Mouse (Mus musculus) yolk sac, embryonic 10.5 days (tissue): ENCODE results near the gene Pip5k1b.

Source experiments
- DNase-seq: peaks from one replicate; pipeline ENCODE4 v3.0.0-alpha.2; 2017; ENCODE audit warnings: low spot score

Pip5k1b gene

DNA sequence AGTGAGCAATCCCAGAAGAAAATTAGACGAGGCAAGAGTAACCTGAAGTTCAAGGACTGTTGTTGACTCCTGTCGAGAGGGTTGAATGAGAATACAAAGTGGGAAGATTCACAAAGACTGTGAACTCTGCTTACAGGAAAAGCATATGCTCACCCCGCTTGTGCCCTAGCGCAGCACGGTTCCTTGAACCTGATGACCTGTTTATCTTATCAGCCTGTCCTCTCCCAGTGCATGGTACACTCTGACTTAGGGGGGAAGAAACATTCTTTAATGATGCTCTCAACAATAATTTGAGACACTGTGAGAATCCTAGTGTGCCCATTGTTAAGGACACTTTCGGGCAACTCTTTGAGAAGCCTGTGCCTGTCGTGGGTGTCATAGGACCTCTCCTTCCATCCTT, 38.6 kb downstream of the Pip5k1b start:
- DNase-seq, result peak; percentile 26

DNA sequence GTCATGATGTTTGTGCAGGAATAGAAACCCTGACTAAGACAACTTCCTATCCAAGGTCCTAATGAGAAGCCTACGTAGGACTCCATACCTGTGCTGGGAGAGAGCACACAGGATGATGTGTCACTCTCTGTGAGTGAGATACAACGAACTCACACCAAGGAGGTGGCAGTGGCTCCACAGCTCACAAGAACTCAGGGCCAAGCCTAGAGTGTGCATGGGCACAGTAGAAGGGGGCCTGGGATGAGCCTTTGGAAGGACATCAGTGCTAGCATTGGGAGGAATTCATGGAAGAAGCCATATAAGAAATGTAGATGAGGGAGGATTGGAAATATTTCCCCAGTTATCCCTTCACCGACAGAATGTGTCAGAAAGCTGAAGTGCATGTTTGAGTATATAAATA, 39.7 kb downstream of the Pip5k1b start:
- DNase-seq, result no peak

DNA sequence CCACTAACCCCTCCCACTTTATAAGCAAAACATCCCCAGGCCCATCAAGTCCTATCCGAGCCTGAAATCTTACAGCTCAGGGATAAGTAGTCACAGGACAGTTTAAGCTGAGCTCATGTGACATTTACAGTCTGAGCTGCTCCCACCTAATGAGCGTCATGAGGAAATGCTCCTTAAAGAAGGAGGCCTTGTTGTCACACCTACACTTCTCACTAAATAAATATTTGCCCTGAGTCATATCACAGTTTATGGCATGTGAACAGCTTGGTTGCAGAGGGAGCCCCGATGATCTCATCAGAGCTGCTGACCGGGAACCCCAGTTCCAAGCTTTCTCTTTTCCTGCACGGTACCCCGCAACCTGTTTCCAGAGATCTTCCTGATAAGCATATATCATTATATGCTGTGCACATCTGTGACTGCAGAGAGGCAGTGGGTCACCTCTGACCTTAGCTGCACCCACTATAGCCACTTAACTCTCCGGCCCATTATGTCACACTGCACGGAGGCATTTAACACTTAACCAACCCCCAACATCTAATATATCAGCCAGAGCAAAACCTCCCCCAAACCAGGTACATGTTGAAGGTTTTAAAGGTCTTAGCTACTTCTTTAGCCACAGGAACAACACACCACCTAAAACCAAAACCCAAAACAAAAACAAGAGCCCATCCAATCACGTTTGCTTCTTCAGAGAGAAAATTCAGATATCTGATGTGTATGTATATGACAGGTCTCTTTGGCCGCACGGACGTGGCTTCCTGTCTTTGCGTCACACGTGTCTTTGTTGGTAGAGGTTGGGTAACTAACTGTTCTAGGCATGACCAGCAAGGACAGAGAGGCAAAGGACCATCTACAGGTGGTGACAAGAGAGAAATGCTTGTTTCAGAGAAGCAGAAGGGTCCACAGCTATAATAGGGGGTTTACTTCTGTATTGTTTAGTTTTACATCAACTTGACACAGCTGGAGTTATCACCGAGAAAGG, 40.7 kb downstream of the Pip5k1b start:
- DNase-seq, result no peak

DNA sequence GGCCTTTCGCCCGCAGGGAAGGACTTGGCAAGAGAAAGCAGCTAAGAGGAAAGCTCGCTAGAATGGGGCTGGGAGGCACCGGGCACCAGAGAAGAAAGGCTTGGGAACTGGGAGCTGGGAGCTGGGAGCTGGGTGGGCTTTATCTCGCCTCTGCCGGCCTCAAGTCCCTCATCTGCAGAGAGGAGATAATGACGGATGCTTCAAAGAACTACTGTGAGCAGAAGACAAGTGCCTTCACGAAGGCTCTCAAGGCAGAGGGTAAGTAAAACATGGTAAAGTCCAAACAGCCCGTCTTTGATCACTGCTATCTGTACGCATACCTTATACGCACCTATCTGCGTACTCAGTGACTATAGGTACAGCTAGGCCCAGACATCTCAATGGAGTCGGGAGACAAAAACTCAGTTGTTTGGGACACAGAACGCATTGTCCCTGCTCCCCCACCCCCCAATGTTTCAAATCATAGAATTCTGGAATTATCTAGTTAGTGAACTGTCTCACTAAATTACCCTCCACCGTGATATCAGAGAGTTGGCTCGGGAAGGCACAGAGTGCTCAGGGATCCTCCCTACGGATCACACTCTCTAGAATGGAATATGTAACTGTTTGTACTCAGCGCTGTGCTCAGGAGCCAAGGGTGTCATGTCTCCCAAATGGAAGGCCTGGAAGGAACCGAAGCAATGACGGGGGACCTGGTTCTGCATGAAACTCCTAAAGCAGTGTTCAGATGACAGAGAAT, 42.4 kb downstream of the Pip5k1b start:
- DNase-seq, result peak; percentile 53

DNA sequence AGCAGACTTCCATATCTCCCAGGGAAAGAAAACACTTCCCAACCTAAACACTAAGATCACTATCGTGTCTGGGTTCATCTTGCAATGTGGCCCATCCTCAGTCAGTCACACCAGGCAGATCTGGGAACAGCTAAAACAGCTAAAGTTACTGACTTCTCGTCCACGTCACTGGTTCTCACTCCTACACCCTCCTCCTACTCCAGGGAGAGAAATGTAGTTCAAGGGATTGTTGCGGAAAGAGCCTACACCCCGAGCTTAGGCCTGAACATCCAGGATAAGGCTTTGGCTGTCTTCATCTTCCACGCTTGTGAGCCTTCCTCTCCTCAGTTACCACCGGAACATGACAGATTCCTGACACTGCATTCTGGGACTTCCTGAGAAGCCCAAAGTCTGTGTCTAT, 43.7 kb downstream of the Pip5k1b start:
- no peak for DNase-seq

DNA sequence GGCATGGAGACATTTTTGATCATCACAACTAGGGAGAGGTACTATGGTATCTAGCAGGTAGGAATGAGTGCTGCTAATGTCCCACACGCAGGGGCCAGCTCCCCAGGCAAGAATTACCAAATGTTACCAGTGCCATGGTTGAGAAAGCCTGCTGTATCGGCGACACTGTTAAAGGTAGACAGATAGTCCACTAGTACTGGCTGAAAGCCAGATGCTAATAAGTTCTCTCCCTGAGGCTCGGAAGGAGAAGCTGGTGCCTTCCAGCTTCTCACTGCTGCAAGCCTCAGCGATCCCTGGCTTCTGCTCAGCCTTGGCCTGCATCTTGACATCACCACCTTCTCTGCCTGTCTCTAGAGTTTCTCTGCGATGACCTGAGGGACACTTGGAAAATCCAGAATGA, 46.3 kb downstream of the Pip5k1b start:
- no peak for DNase-seq

DNA sequence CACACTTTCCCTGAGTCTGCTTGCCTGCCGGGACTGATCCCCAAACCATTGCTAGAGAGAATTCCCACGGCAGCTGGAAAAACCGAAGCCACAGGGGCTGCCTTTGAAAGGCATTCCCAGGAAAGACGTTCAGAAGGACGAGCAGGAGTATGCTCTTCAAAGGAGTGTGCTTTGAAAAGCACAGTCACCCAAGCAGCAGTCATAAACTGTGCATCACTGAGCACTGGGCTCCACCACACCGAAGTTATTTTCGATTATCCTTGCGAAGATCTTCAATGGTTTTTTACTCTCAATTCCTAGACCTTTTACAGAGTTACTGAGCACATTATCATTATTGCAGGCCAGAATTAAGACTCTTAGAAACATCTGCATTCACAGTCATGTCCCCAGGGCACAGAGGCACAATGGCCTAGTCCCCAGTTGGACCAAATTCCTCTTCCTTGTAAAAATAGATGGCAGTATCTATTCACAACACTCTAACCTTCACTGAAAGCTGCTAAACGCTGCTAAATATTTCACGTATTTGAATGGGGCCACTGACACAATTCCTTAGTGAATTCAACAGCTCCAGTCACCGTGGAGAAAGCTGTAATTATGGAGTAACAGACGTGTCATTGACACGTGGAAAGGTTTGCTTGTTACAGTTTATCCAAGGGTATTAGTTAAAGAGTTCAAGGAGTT, 47.4 kb downstream of the Pip5k1b start:
- no peak for DNase-seq

DNA sequence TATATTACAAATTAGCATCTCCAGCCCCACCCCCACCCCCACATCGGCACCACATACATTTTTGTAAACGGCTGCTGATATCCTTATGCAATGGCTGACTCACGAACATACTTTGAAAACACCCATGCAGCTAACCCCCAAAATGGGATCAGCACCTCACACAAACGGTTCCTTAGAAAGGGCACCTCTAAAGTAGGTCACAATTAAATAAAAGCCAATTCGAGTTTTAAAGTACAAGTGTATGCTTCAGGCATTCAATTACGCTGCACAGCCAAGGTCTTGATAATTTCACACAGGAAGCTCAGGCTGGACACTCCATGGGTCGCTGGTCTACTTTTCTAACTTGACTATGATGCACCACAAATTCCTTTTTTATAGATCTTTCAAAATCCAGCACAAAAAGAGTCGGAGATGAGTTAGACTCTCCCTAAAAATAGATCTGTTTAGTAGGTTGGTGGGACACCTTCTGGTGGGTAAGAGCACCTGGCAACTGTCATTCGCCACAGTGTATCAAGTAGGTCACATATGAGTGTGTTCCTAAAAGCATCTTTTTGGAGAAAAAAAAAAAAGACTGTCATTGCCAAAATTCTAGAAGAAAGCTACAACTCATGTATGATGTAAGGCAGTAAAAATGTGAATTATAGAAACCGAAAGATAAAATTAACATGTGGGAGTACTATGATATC, 52.8 kb downstream of the Pip5k1b start:
- DNase-seq, result no peak

DNA sequence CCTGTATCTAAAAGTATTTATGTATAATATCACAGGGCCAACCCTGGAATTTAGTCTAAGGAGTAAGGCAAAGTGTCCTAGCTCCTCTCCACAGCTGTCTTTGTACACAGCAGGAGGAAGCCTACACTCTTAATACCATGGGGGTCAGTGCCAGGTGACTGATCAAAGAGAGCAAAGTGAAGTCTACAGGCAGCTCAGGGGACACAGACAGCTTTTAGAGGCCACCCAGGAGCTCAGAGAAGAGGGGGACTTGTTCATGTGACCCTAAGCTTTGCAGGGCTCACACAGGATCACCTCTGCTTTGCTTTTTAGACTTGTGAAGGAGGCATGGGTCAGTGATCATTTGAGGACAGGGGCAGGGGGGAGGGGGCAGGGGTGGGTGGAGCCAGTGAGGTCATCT, 54.1 kb downstream of the Pip5k1b start:
- no peak for DNase-seq

DNA sequence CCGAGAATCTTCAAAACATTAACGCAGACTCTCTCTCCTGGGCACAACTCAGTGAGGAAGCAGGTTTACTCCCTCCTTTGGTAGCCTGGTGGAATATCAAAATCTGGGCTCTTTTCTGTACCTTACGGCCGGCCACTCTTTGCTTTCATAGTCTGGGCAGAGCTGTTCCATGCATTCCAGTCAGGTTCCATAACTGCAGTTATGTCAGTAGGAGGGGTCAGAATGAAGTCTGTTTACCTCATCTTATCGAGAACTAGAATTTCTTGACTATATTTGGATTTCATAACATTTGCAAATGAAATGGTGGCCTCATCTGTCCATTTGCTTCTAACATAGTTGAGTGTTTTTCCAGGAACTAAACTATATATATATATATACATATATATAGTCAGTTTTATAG, 55.2 kb downstream of the Pip5k1b start:
- DNase-seq, result no peak

DNA sequence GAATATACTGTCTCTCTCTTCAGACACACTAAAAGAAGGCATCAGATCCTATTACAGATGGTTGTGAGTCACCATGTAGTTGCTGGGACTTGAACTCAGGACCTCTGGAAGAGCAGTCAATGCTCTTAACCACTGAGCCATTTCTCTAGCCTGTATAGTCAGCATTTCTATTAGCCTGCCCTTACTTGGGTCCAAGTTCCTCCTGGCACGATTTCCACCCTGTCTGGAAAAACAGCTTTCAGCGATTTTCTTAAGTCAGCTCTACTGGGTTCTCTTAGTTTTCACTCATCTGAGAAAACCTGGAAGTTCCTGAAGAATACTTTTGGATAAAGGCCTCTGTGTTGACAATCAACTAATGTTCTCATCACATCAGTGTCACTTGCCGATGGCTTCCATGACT, 56.4 kb downstream of the Pip5k1b start:
- DNase-seq, result no peak

DNA sequence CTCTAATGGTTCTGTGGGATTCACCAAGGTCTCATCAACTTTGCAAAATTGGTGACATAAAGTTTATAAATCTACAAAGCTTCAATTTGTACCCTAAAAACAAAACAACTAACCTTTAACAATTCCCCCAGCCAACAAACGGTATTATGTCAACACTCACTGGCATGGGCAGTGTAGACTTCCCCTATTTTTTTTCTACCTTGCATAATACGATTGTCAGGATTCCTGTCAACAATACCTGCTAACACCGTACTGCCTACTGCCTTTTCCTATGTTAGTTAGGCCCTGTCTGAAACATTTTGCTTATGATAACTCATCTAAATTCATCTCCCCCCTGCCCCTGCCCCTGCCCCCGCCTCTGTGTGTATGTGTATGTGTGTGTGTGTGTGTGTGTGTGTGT, 61.8 kb downstream of the Pip5k1b start:
- DNase-seq, result no peak

DNA sequence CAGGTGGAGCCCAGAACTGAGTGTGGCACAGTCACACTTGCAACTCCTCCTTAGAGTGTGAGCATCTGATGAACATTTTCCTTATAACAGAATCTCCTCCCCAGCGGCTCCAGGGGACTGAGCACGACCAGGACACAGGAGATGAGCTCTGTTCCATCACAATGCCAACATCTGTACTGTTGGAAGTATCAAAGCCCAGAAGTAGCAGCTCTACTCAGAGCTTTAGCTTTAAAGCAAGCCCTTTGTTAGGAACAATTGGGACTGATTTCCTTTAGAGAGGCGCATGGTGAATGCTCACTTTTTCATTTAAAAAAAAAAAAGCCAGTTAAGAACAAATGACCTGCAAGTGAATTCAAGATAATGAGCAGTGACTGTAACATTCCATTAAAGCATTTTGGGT, 63.8 kb downstream of the Pip5k1b start:
- DNase-seq, result no peak

DNA sequence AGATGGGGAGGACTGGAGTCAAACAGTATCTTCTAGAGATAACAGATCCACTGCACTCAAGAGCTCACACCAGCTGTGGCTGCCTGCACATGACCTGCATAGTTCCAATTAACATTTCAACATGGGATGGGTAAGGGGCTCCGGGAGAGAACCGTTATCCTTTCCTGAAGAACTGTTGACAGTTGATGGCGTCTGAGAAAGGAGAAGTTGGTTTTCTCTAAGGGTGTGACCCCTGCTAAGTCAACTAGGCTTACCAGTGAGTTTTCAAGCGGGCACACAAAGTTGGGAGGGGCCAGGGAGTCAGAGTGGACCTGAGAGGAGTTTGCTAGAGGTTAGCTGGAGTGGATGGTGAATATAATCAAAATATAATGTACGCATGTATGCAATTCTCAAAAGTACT, 65.4 kb downstream of the Pip5k1b start:
- no peak for DNase-seq

DNA sequence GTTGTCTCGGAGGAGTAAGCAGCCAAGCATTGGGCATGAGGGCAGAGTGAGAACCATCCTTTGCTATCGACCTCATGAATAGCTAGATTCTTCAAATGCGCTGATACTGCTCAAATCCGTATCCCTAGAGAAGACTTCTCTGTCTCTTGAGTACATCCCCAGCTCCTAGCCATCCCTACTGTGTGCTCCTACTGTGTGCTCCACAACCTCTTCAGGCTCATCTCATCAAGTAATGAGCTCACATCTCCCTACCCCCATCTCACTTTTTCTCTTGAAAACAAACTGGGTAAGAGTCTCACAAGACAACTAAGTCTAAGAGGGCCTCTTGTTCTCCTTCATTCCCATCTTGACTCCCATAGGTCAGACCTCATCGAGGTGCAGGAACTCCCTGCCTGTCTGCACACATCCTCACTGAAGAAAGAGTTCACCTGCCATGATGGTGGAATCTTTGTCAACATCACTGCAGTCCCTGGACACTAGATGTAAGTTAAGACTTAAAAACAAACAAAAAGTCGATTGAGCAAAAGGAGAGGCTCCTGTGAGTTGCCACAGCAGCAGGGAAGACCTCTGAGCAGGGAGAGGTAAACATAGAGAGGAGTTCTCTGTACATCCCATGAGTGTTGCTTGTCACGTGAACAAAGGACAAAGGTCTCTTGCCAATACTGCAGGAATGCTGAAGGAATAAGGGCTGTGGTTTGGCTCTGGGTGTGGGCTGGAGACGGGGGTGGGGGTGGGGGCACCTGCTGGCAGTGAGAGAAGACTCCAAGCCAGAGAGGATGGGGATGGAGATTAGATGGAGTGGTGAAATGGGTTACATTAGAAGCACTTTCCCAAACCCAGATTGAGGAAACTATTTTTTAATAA, 69.0 kb downstream of the Pip5k1b start:
- peak; percentile 84 for DNase-seq

DNA sequence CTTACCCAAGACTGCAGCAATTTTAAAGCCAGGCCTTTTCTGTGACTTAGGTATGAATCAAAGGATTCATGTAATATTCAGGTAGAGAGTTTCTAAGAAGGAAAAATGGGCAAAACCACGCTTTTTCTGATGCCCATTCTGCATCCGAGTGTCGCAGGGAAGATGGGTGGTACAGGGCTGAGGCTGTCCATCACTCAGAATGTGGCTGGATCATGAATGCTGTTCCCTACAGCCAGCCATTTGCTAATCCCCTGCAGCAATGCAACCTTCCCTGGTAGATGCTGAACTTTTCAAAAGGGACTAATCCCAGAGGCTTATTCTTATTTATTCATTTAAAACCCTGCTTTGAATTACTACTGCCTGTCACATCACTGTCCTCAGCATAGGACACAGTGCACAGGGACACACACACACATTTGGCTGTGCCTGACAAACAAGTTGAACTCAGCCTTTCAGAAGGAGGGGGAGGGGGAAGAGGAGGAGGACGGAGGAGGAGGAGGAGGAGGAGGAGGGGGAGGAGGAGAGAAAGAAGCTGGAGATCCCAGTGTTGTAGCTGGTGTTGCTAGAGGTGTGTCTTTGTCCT, 71.0 kb downstream of the Pip5k1b start:
- DNase-seq, result no peak

DNA sequence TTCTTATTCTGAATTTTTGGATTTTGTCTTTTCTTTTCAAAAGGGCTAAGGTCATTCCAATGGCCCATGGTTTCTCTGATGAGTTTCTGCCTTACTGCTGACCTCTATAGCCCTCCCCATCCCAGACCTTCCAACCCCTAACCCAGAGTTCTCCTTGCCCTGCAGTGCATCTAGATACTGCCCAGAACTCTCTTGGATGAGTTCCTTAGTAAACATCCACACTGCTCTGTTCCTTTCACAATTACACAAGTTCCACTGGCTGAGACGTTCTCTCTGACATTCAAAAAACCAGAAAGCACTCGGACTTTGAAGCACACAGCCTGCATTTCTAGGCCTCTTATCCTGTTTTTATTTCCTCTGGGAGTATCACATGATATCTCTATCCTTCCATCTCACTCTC, 74.8 kb downstream of the Pip5k1b start:
- no peak for DNase-seq

DNA sequence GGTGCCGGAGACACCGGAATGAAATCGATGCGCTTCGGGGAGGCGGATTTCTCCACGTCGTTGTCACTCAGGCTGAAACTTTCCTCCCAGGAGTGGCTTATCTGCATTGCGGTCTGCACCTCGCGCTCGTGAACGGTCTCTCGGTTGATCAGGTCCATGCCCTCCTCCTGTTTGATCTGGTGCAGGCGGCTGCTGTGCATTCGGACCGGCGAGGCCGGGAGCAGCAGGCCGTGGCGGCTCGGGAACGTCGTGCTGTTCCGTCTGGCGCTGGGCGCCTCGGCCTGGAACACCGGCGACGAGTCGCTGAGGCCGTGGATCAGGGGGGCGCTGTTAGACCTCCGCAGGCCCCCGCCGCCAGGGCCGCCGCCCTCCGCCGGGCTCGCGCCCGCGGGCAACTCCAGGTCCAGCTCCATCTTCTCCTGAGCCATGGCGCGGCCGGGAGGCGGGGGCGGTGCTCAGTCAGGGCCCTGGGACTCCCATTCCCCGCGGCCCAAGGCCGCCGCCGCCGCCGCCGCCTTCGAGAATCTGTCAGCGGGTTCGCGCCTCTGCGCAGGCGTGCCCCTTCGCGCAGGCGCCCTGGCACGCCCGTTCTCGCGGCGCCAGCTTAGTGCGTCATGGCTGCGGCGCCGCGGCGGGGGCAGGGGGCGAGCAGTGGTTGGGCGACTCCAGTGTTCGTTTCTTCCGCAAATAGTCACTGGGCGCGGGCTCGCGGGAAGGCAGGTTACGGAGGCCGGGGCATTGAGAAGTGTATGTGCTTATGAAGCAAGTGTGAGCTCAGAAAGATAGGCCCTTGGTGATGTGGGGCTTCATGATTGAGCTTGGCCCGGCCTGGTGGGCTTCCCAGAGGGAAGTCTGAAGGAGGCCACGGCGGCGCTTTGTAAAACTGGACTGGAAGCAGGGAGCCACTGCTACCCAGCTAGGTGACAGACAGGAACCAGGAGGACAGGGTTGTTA, 78.5 kb downstream of the Pip5k1b start, which contains the start of gene Fam122a:
Gene Fam122a, minus strand, starts transcription at position 428 of the 954 bp plus-strand sequence.
- peak; percentile 91 for DNase-seq

DNA sequence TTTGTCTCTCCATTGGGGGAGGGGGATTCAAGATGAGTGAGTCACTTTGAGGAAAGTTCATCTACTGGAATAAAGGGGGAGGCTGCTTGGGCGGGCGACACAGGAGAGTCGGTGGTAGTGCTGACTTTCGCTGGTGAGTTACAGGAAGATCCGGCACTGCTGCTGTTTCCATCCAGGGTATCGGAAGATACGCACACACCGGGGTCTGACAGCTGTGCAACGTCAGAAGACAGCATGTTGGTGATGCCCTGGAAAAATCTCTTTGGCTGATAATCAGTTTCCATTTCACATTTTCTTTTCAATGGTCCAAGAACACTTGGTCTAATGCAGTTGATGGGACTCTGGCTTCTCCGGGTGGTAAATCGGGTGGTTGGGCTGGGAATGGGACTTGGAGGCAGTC, 79.2 kb downstream of the Pip5k1b start:
- no peak for DNase-seq
